Mouse (Mus musculus) stomach, postnatal 0 days (tissue): ENCODE measurements around the gene 4933400A11Rik.

Experiments
- CTCF ChIP-seq: IDR thresholded peaks from 2 replicates; pipeline ENCODE4 v1.5.1; 2016; ENCODE audit warnings: antibody characterized with exemption, low read depth, mild to moderate bottlenecking, moderate library complexity
- EP300 ChIP-seq: optimal IDR thresholded peaks from 2 replicates; pipeline ENCODE3; 2016; ENCODE audit warnings: antibody characterized with exemption

DNA sequence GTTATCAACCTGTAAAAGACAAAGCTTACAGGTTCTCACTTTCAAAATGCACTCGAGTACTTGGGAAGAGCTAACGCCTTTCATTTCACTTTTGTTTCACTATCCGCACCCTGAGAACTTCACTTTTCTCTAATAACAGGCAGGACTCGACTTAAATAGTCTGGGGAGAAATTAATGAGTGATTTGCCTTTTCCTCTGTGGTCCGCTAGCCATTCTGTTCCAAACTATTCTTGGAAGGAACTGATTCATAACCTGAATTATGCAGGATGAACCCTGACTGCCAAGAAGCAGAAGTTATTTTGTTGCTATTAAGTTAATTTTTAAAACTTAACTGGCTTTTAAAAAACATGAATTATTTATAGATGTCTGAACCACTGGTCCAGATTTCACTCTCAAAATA lies 26.4 kb upstream of the 4933400A11Rik start:
- TF ChIP-seq CTCF (no peak), EP300 (no peak)
